Comparison of ENCODE assay signal across 9 mouse cellular contexts in genomic region chr5:80508672-80509071, GRCm38 (mm10).
DNase-seq lines count a peak whose midpoint lies in the region; ATAC-seq lines count a peak whose summit lies in the region.
"Had no signal": no experiment of that assay in that cellular context is flagged by ENCODE, and none has a peak within 500 bp of the region (broad histone marks: within the 10 kb centered on the region; RNA-seq: fewer than 3 reads in every experiment).

No protein-coding gene starts in this region.

- H3K36me3 ChIP-seq in neural tube, embryonic 15.5 days: no peaks in the 10 kb centered on the region
- no peaks in the 10 kb centered on the region for H3K36me3 ChIP-seq in forebrain, embryonic 14.5 days (ENCODE audit: control insufficient read depth, insufficient read depth, low read length)

- no peaks in the 10 kb centered on the region for H3K4me1 ChIP-seq in neural tube, embryonic 15.5 days
- no peaks in the 10 kb centered on the region for H3K4me1 ChIP-seq in forebrain, embryonic 14.5 days (ENCODE audit: control insufficient read depth, insufficient read depth, low read length)

- peak; percentile 5 to 25 for DNase-seq in adrenal gland, postnatal 36 days
- DNase-seq in adrenal gland, adult 2 months: no peak
- peak; percentile 44 for DNase-seq in neural tube, embryonic 10.5 days (ENCODE audit: extremely low spot score, low spot score)
- peak; percentile 86 for DNase-seq in forebrain, embryonic 14.5 days (ENCODE audit: low spot score)
- peak; percentile 28 to 74 for DNase-seq in layer of hippocampus, postnatal 25 days (ENCODE audit: extremely low spot score in 1 of 2, low spot score in 1 of 2)
- peak; percentile 75 for DNase-seq in right cerebral cortex, adult 18-20 months
- DNase-seq in urinary bladder, postnatal 25 days (ENCODE audit: low spot score): no peak

- H3K27ac ChIP-seq in neural tube, embryonic 15.5 days (replicated peaks): no peak overlapping the region
- H3K27ac ChIP-seq in forebrain, embryonic 14.5 days (ENCODE audit: low read depth, low read length): no peak overlapping the region

- ATAC-seq in neural tube, embryonic 15.5 days (ENCODE audit: low FRiP score): no peak
- ATAC-seq in forebrain, embryonic 14.5 days: peak; percentile 66

- no peak overlapping the region for H3K4me3 ChIP-seq in neural tube, embryonic 15.5 days (replicated peaks)
- H3K4me3 ChIP-seq in forebrain, embryonic 14.5 days (ENCODE audit: low read depth, low read length): no peak overlapping the region
- H3K4me3 ChIP-seq: myocyte had no signal

- H3K27me3 ChIP-seq in neural tube, embryonic 15.5 days (replicated peaks): no peaks in the 10 kb centered on the region
- H3K27me3 ChIP-seq in forebrain, embryonic 14.5 days (replicated peaks; ENCODE audit: control insufficient read depth, insufficient read depth, low read length): no peaks in the 10 kb centered on the region

- 32% methylated on average over 2 of the region's 2 CpGs for WGBS in neural tube, embryonic 15.5 days
- 32% methylated on average over 2 of the region's 2 CpGs for WGBS in forebrain, embryonic 14.5 days

- no peak overlapping the region for H3K4me2 ChIP-seq in neural tube, embryonic 15.5 days
- no peak overlapping the region for H3K4me2 ChIP-seq in forebrain, embryonic 14.5 days (ENCODE audit: low read length)

- H3K9ac ChIP-seq in neural tube, embryonic 15.5 days (replicated peaks): no peak overlapping the region
- no peak overlapping the region for H3K9ac ChIP-seq in forebrain, embryonic 14.5 days (ENCODE audit: low read length)

- no peaks in the 10 kb centered on the region for H3K9me3 ChIP-seq in neural tube, embryonic 15.5 days (replicated peaks)
- H3K9me3 ChIP-seq in forebrain, embryonic 14.5 days (replicated peaks; ENCODE audit: control insufficient read depth, low read length): no peaks in the 10 kb centered on the region

Comparison
In these comparisons a context has a peak if more than half of its experiments do, and no peak if none do; other contexts are left out.
1. DNase-seq: peak in adrenal gland, postnatal 36 days (2 of 2), neural tube, embryonic 10.5 days (single experiment), forebrain, embryonic 14.5 days (single experiment), layer of hippocampus, postnatal 25 days (2 of 2) and right cerebral cortex, adult 18-20 months (single experiment); none in adrenal gland, adult 2 months (single experiment) and urinary bladder, postnatal 25 days (single experiment).